Mouse (Mus musculus) bone marrow, adult 2 months (tissue): ENCODE results near the gene Tpcn1. TPM values are rescaled to one million over a fixed set of nuclear protein-coding genes. Genes with fewer than 3 reads are reported as not detected.
A peak's percentile ranks its signal among the peaks of the same experiment; 100 is the strongest.

Experiments used
- H3K27ac ChIP-seq: fragments of 200-500 bp; 2 replicates; pipeline ENCODE4 v1.5.1; 2012; ENCODE audit warnings: low read depth, mild to moderate bottlenecking, control low read depth, inconsistent platforms, low read length; ENCODE audit not compliant: control insufficient read depth, poor library complexity, insufficient read depth
- H3K4me1 ChIP-seq: fragments of 200-500 bp; 2 replicates; pipeline ENCODE4 v1.6.1; 2011; ENCODE audit warnings: low read length; ENCODE audit not compliant: control insufficient read depth, insufficient read depth
- H3K4me3 ChIP-seq: fragments of 200-500 bp; replicated peaks from 2 replicates; pipeline ENCODE3; 2011; ENCODE audit warnings: mild to moderate bottlenecking, low read depth, low read length, control low read depth; ENCODE audit not compliant: control insufficient read depth
- CTCF ChIP-seq: fragments of 200-500 bp; IDR thresholded peaks from 2 replicates; pipeline ENCODE4 v1.5.1; 2011; ENCODE audit warnings: low read length, control low read depth; ENCODE audit not compliant: control insufficient read depth, insufficient read depth
- POLR2A ChIP-seq: fragments of 200-500 bp; IDR thresholded peaks from 2 replicates; pipeline ENCODE4 v1.6.1; 2011; ENCODE audit warnings: low read depth, mild to moderate bottlenecking, control low read depth, low read length, borderline replicate concordance; ENCODE audit not compliant: control insufficient read depth
- WGBS: fragments of 180-500 bp; shearing (Covaris S2); methylation state at CpG from one replicate; pipeline ENCODE4 v1.1.7; 2018; 5-methylcytosine and 5-hydroxymethylcytosine counted together
- polyA plus RNA-seq: library from polyadenylated mRNA; stranded (reverse); fragments of >200 nt; gene quantifications from 2 replicates; pipeline ENCODE4 v1.2.4, GENCODE M21; 2011; ENCODE audit warnings: low replicate concordance; ENCODE audit not compliant: missing spikeins, insufficient read depth, insufficient read length

Gene Tpcn1
- polyA plus RNA-seq, 1 experiment = 46.7 TPM

DNA sequence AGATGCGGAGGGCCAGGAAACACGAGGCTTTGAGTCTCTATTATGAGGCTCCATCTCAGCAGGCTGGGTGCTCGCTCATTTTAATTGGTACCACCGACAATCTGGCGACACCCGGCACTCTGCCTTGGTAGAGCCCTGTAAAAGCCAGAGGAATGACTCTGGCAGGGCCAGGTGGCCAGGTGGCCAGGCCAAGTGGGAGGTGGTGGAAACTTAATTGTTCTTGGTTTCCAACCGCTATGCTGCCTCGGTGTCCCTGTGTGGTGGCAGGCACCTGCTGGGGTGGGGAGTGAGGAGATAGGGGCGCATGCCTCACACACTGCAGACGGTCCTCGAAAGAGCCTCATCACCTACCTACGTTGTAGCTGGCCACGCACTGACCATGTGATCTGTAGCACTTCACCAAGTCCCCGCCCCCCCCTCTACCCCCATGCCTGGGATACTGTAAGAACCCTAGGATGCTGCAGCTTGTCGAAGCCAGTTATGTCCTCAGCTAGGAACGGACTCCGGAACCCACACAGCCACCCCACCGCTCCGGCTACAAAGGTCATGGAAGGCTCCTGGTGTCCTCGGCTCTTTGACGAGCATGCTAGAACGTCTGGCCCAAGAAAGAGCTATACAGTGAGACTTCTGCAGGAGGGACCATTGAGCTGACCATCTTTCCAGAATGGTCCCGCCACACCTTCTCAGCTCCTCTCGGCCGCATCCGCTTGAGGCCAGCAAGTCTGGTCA is 8.4 kb downstream of the Tpcn1 start:
- no peak overlapping the region for H3K4me3 ChIP-seq
- H3K27ac ChIP-seq = no peak overlapping the region
- 83% methylated on average over 26 of the region's 26 CpGs for WGBS
- H3K4me1 ChIP-seq = peaks cover 13% of the 10 kb centered on the region
- TF ChIP-seq CTCF (no peak), POLR2A (no peak)

DNA sequence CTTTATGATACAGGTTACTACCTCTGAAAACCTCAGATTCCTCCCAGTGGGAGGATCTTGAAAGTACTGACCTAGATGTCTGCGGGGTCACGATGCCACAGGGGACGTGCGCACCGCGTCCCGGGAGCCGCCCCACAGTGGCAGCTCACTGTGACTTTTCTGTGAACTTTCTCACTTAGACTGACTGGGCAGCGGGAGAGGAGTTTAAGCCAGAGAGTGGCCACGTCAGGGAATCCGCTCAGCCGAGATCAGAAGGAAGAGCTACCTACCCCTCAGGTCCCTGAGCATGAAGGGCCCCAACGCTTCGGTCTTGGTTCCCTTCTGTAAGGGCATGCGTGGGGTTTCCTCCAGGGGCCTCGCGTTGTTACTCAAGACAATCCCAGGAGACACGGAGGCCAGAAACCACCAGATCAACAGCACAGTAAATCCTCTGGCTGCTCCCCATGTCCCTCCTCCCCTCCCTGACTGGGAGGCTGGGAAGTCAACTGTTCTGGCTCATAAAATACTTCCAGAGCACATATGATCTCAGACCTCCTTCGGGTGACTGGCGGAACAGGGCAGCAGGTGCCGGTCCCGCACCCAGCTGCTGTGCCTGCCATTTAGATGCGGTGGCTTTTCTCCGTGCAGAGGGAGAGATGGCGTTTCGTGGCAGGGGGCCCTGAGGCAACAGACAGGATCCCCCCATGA is 9.1 kb downstream of the Tpcn1 start:
- Histone ChIP-seq H3K4me3 (no peak overlapping the region), H3K27ac (peak overlapping the region; percentile 69), H3K4me1 (peaks cover 13% of the 10 kb centered on the region)
- WGBS = 22% methylated on average over 26 of the region's 26 CpGs
- TF ChIP-seq POLR2A (no peak), CTCF (no peak)

DNA sequence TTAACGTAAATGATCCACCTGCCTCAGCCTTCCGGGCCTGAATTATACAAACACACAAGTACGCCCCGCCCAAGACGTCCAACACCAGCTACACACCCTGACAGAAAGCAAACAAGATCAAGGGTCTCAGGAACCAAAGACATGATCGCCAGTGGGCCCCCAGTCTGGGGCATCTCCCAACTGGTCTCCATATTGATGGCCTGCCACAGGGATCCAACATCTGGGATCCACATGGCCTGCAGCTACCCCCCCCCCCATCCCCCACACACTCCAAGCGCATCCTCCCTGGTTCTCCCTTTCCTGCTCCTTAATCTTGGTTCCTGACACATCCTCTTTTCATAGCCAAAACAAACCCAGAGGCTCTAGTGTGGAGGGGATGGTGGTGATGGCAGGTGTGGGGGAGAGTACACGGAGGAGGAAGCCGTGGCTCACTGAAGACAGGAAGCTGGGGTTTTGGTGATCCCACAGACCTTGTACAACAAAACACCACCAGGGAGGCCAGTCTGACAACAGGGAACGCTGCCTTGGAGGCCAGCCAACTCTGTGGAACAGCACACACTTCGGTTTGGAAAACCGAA is 9.9 kb downstream of the Tpcn1 start:
- peaks cover 13% of the 10 kb centered on the region for H3K4me1 ChIP-seq
- 7% methylated on average over 12 of the region's 12 CpGs for WGBS
- peak overlapping the region; percentile 90 for H3K27ac ChIP-seq
- H3K4me3 ChIP-seq = no peak overlapping the region
- TF ChIP-seq POLR2A = no peak
- no peak for TF ChIP-seq CTCF

DNA sequence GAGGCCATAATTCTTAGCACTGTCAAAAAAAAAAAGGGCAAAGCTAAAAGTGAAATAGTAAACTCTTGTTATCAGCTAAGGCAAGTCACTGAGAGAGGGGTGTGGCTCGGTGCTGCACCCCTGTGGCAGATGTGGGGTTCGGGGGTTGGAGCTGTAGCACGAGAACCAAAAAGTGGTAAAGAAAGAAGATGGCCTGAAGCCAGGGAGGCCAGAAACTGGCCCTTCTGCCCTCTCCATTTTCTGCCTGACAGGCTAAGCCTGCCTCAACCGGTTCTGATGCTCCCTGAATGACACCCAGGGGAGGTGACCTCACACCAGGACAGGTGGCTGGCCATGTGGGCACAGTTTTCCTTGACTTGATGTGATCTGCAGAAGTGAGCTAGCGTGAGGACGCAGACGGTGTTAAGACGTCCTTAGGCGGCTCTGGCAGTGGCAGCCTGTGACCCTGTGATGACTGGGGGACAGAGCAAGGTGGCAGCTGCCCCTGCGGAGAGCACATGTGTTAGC is 10.5 kb downstream of the Tpcn1 start:
- TF ChIP-seq POLR2A = no peak
- peak; percentile 66 for TF ChIP-seq CTCF
- Histone ChIP-seq H3K4me1 (peaks cover 13% of the 10 kb centered on the region), H3K27ac (peak overlapping the region; percentile 90), H3K4me3 (peak overlapping the region; percentile 7)
- 20% methylated on average over 10 of the region's 10 CpGs for WGBS

DNA sequence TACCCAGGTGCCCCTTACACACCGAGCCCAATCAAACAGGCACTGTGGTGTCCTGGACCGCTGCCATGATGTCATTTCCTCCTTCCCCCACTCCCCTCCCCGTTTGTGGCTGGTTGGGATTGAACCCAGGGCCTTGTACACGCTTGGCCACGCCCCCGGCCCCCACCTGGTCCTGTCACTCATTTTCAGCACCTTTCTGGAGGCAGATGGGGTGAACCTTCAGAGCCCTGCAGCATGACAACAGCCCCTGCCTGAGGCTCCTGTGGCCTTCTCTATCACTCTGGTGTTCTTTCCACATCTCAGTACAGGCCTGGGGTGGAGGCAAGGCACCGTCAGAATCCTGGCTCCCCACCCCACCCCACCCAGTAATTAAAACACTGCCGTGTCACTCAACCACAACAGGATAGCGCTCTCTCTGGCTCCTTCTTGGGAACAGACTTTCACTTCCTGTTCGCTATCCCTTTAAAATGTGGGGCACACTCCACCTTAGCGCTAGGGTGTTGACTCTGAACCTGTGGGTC is 11.6 kb downstream of the Tpcn1 start:
- no peak overlapping the region for H3K4me3 ChIP-seq
- no peak for TF ChIP-seq CTCF
- peaks cover 13% of the 10 kb centered on the region for H3K4me1 ChIP-seq
- 17% methylated on average over 11 of the region's 11 CpGs for WGBS
- H3K27ac ChIP-seq = peak overlapping the region; percentile 20

DNA sequence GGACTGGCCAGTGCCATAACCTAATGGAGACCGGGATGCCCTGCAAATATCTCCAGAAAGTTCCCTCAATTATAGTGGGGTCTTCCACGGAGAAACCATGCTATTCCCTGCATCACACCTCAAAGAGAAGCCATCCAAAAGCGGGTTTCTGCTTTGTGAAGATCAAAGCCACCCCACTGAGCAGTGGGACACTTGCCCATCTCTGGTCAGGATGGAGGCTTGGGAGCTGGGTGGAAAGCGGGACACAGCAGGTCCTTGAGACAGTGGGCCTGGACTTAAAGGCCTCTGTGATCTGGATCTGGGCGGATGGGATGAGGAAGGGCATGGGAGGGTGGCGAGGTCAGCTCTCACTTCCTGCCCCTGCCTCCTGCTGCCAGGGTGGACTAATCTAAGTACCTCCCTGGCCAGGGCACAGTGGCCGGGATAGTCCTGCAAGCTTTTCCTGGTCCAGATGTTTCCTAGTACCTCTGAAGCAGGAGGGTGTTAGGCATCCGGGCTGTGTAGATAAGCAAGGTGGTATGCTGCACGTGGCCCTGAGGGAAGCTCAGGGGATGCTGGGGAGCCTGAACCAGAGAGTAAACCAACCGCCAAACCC is 13.9 kb downstream of the Tpcn1 start:
- 82% methylated on average over 10 of the region's 10 CpGs for WGBS
- no peak overlapping the region for H3K4me3 ChIP-seq
- TF ChIP-seq POLR2A = no peak
- TF ChIP-seq CTCF = no peak
- peaks cover 15% of the 10 kb centered on the region for H3K4me1 ChIP-seq
- H3K27ac ChIP-seq = no peak overlapping the region

DNA sequence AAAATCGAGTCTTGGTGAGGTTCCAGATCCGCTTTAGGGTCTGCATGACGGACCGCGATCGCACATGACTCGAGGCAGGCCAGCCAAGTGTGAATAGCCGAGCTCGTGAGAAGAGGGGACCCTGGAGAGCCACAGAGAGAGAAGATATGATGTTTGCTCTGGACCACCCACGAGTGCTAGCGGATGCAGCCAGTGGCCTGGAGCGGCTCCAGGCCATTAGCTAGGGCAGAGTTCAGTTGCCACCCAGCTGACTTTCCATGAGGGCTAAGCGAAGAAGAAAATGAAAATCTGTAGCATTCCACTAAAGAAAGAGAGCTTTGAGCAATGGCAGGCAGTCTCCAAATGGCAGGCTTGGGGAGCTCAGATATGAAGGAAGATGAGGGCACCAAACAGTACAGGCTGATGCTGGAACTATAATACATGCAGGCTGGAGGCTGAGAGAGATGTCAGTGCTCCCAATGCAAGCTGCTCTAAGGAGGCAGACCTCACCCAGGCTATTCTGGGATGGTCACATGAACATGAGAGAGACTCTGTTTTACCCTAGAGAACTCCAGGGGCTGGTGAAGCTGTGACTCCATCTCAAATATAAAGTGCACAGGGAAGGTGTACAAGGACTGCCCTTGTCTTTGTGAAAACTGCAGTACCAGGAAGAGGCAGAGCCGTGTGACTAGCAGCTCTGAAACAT is 17.3 kb downstream of the Tpcn1 start:
- no peak overlapping the region for H3K27ac ChIP-seq
- peaks cover 2% of the 10 kb centered on the region for H3K4me1 ChIP-seq
- TF ChIP-seq POLR2A = 0 out of 2 replicates have a peak, but pooled peaks have one; percentile 12
- TF ChIP-seq CTCF = no peak
- H3K4me3 ChIP-seq = no peak overlapping the region
- 86% methylated on average over 14 of the region's 14 CpGs for whole genome bisulfite sequencing
